Mouse (Mus musculus) neural tube, embryonic 10.5 days (tissue): Measurements from ENCODE around the gene Acp6.
"Not testable (repeated sequence)": the region's sequence is repeated elsewhere in the genome, so short reads cannot be mapped to it uniquely, and the experiment has no call there.

Experiments
- DNase-seq: peaks from one replicate; pipeline ENCODE4 v3.0.0-alpha.2; 2017; ENCODE audit warnings: low spot score; ENCODE audit errors: extremely low spot score

The Acp6 gene

GRCm38 (mm10) chr3:97158611-97159508, at the start of gene Acp6:
Gene Acp6 (plus strand): TSS chr3:97158777.
- DNase-seq, result peak; percentile 91

- no peak for DNase-seq
Observed at GRCm38 (mm10) chr3:97117511-97117910, 41.1 kb upstream of the Acp6 start.

- DNase-seq, result no peak
Observed at GRCm38 (mm10) chr3:97118313-97118712, 40.3 kb upstream of the Acp6 start.

DNA sequence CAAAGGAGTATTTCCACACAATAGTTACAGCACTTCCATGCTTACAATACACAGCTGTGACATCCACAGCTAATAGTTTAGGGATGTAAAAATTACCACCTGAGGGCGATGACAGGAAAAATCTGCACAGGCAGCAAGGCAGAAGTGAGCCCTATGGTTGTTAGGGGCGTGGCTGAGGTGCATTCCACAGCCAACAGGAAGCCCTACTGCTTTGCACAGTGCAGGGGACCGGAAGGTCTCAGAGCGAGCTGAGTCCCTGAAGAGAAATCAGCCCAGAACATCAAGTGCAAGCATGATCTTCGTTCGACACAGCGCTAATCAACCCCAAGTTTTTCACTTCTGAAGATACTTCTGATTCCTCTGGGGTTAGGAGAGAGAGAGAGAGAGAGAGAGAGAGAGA, 34.4 kb upstream of the Acp6 start:
- no peak for DNase-seq

DNA sequence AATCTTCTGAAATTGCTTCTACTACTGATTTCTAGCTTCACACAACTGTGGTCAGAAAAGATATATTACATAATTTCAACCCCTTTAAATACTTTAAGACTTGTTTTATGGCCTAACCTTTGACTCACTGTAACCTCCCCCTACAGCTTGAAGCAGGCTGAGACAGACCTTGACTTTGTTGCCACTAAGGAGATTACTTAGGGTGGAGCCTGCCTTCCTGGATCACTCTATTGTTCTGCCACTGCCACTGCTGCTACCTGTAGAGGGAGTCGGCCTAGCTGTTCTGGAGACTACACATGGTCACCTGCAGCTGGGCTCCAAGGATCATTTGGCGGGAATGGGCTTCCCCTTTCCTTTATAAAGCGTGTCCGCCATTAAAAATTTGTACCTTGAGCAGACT, 29.2 kb upstream of the Acp6 start:
- DNase-seq, result no peak

- DNase-seq, result not testable (repeated sequence)
Observed at GRCm38 (mm10) chr3:97137666-97138065, 20.9 kb upstream of the Acp6 start.

- DNase-seq, result no peak
Observed at GRCm38 (mm10) chr3:97151092-97151491, 7.5 kb upstream of the Acp6 start.

GRCm38 (mm10) chr3:97156431-97156830, 2.1 kb upstream of the Acp6 start:
- DNase-seq, result no peak

DNA sequence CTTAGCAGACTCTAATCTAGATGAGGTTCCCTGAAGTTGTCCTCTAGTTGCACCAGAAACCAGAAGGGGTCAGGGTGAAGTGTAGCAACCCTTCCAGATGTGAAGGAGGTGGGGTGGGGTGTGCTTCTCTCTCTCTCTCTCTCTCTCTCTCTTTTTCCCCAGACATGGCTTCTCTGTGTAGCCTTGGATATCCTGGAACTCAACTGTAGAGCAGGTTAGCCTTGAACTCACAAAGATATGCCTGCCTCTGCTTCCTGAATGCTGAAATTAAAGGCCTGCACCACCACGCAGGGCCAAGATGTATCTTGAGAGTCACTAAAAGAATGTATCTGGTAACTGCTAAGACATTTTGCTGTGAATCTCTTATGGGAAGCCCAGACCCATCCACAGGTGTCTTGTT, 1.3 kb upstream of the Acp6 start:
- DNase-seq, result no peak

DNA sequence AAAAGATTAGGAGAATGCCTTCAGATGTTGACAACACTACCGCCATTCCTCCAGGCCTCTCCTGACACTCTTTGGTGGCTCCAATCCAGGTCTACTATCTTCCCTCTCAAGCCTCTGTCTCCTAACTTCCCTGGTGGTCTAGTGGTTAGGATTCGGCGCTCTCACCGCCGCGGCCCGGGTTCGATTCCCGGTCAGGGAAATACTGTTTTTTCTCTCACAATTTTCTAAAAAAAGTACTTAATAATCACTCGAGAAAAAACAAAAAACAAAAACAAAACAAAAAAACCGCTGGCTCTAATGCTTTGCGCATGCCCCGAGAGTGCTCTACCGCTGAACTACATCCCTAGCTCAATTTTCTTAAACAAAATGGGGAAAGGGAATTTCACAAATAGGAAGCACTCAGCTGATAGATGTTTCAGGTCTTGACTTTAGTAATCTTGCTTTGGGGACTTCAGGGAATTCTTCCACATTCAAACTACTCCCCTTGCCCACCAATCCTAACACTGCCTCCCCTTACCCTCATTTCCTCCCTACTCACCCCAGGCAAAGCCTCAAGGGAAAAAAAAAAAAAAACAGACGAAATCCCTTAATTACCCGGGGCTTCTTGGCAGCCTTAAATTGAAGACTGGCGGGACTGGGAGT, 498 bp upstream of the Acp6 start:
- peak; percentile 92 for DNase-seq

DNA sequence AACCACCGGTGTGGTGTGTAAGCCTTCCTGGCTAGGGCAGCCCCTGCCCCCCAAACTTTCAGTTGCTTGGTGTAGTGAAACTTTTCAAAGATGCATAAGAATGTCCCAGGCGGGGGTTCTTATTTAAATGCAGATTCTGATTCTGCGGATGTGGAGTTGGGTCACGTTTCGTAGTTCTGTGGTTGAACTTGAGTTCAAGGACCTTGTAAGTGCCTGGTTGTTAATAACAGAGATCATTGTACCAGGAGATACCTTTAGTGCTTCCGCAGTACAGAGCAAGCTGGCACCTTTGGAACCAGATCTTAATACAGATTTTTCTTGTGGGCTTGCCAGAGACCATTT, 903 bp downstream of the Acp6 start:
- DNase-seq, result no peak

- no peak for DNase-seq
Observed at GRCm38 (mm10) chr3:97159986-97160385, 1.4 kb downstream of the Acp6 start.

DNA sequence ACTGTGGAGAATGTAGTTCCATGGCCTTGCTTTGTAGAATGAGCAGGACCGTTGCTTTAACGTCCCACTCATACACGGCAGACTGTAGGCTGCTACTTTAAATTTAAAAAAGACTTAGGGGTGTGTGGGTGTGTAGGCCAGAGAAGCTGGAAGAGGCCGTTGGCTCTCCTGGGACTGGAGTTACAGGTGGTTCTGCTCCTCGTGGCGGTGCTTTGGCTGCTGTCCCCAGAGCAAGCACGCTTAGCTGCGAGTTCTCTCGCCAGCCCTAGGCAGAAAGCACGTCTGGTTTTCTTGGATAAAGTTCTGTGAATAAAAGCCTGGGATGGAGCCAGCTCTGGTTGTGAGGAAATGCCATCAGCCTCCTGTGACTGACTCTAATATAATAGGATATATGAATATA, 2.3 kb downstream of the Acp6 start:
- DNase-seq, result no peak

GRCm38 (mm10) chr3:97161773-97162172, 3.2 kb downstream of the Acp6 start:
- DNase-seq, result no peak

GRCm38 (mm10) chr3:97164477-97164876, 5.9 kb downstream of the Acp6 start:
- DNase-seq, result no peak

- DNase-seq, result no peak
Observed at GRCm38 (mm10) chr3:97167126-97167525, 8.5 kb downstream of the Acp6 start.

GRCm38 (mm10) chr3:97171531-97171930, 13.0 kb downstream of the Acp6 start:
- no peak for DNase-seq

- DNase-seq, result no peak
Observed at GRCm38 (mm10) chr3:97172231-97172630, 13.7 kb downstream of the Acp6 start.

DNA sequence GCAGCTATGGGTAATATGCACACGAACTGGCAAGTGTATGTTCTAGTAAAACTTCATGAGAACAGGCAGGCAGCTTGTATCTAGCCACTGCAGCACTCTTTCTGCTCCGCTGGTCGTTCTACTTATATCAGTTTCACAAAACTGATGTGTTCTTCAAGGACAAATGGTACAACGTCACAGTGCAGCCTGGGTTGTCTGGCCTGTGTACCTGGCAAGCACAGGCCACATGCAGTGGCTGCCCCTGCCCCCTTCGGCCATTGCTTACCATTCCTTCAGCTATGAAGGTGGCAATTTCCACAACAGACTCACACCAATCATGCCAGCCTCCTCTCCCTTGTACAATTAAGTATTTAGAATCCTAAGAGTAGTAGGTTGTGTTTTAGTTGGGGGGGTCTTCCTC, 14.1 kb downstream of the Acp6 start:
- no peak for DNase-seq

DNA sequence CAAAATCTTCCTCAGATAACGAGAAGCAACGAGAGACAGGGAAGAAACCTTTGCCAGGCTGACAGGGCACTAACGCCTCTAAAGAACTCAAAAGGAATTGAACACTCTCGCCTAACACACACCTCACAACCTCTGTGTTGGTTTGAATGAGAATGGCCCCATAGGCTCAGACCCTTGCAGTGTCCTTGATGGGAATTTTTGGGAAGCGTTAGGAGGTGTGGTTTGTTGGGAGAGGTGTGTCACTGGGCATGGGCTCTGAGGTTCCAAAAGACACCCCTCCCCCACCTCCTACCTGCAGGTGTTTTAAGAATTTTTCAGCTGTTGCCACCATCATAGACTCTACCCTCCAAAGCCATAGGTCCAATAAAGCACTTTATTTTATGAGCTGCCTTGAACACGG, 20.3 kb downstream of the Acp6 start:
- DNase-seq, result no peak

GRCm38 (mm10) chr3:97180527-97180926, 21.9 kb downstream of the Acp6 start:
- DNase-seq, result no peak

DNA sequence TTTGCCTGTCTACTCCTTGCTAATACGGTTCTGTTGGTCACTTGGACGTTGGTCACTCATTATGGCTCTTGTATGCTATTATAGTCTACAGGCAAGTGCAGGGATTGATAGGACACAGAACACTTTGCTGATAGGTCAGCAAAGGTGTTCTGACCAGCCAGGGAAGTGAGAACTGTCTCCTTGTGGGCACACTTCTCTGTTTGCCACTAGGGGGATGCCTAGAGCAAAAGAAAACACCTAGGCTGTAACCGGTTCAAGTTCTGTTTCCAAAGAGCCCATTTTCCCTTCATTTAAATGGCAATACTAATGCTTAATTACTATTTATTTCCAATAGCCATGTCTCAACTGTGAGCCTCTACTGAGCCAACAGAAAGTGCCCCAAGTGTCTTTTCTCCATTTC, 25.2 kb downstream of the Acp6 start:
- no peak for DNase-seq
